Mouse (Mus musculus) cerebellum, adult 8-10 months (tissue): ENCODE results near the gene Mad2l1bp.

Experiments
- DNase-seq: peaks from one replicate; pipeline ENCODE4 v3.0.0; 2022

The Mad2l1bp gene

GRCm38 (mm10) chr17:46108286-46108685 is 45.1 kb downstream of the Mad2l1bp start:
- no peak for DNase-seq

- no peak for DNase-seq
These were observed 48.9 kb downstream of the Mad2l1bp start for GRCm38 (mm10) chr17:46104487-46104886.

- no peak for DNase-seq
These were observed 50.7 kb downstream of the Mad2l1bp start for GRCm38 (mm10) chr17:46102608-46103159.

- no peak for DNase-seq
These were observed 51.4 kb downstream of the Mad2l1bp start for GRCm38 (mm10) chr17:46101906-46102305.

- DNase-seq: no peak
These were observed 54.8 kb downstream of the Mad2l1bp start for GRCm38 (mm10) chr17:46098525-46098924.
